ENCODE assay signal across 19 mouse cellular contexts in the genomic region with DNA sequence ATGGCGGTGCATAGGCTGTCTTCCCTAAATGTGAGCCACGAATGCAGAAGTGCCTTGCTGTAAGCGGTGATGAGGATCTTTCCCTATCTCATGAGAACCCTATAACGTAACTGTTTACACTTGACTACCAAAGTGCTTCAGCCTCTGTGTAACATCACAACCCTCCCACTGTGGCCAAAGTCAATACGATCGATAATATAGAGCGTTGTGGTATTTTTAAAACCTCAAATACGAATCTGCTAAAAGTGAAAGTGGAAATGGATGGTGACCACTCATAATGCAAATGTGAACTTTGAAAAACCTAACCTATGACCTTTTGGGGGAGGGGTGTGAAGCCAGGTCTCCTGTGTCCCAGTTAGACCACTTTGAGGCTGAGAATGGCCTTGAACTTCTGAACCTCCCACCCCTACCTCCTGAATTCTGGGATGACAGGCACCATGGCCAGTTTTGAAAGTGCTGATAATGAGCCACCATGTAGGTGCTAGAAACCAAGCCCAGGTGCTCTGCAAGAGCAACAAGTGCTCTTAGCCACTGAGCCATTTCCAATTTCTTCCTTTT.
A peak's percentile ranks its signal among the peaks of the same experiment; 100 is the strongest.
DNase-seq lines count a peak whose midpoint lies in the region; ATAC-seq and TF ChIP-seq lines count a peak whose summit lies in the region.
"Had no signal": no experiment of that assay in that cellular context is flagged by ENCODE, and none has a peak within 500 bp of the region (broad histone marks: within the 10 kb centered on the region; RNA-seq: fewer than 3 reads in every experiment).

No protein-coding gene starts in this region.

- TF ChIP-seq POLR2A in CH12.LX (IDR thresholded peaks at IDR 0.05; ENCODE audit: low read depth, low read length) = no peak

- no peak for ATAC-seq in liver, embryonic 14.5 days (ENCODE audit: insufficient read depth)
- peak; percentile 68 for ATAC-seq in liver, embryonic 15.5 days (ENCODE audit: insufficient read depth)
- ATAC-seq in granulocyte monocyte progenitor cell, adult 5-6 weeks (replicated peaks; ENCODE audit: poor library complexity, severe bottlenecking) = no peak; the same call in 1 of the 2 replicates
- ATAC-seq: forebrain, embryonic 16.5 days; inflammation-experienced regulatory T-cells, adult 6 months had no signal

- no peak overlapping the region for H3K27ac ChIP-seq in liver, embryonic 14.5 days
- H3K27ac ChIP-seq in CH12.LX (ENCODE audit: insufficient read depth, low read depth) = no peak overlapping the region
- H3K27ac ChIP-seq in liver, embryonic 15.5 days (replicated peaks) = 0 out of 2 replicates have a peak overlapping the region, but pooled peaks have one; percentile 9
- H3K27ac ChIP-seq: embryonic facial prominence, embryonic 13.5 days; forebrain, embryonic 12.5 days; heart, embryonic 13.5 days; hindbrain, embryonic 15.5 days had no signal

- DNase-seq in liver, embryonic 14.5 days (ENCODE audit: low read depth in 3 of 3, low spot score in 3 of 3) = peak in 1 of 3 experiments; percentile 7
- no peak for DNase-seq in liver
- DNase-seq in CH12.LX (ENCODE audit: extremely low read depth) = peak; percentile 26
- no peak for DNase-seq in lung, adult 18-20 months
- no peak for DNase-seq in thymus, adult 18-20 months
- DNase-seq: adrenal gland, postnatal 10 days; cerebellum, adult 11-12 months; cerebellum, adult 9-10 months; cerebellum, postnatal 25 days; gastrocnemius, postnatal 14 days; heart, postnatal 36 days had no signal

- no peaks in the 10 kb centered on the region for H3K27me3 ChIP-seq in liver, embryonic 14.5 days (ENCODE audit: control insufficient read depth, insufficient read depth, low read length)
- no peaks in the 10 kb centered on the region for H3K27me3 ChIP-seq in CH12.LX (replicated peaks)
- no peaks in the 10 kb centered on the region for H3K27me3 ChIP-seq in liver, embryonic 15.5 days
- H3K27me3 ChIP-seq: embryonic facial prominence, embryonic 13.5 days; forebrain, embryonic 12.5 days; heart, embryonic 13.5 days; hindbrain, embryonic 15.5 days had no signal

- no peak for TF ChIP-seq EP300 in liver, embryonic 14.5 days (IDR thresholded peaks at IDR 0.05; ENCODE audit: low read depth)
- 0 out of 2 replicates have a peak, but pooled peaks have one; percentile 11 for TF ChIP-seq EP300 in CH12.LX (IDR thresholded peaks at IDR 0.05; ENCODE audit: low read length)

- in situ Hi-C loops in CH12.LX (cut with MboI; ENCODE audit: low pct_ligation_motif_present, low pct_unique_long_range_greater_than_20kb, low sequenced_read_pairs) = no loop called here

- TF ChIP-seq CTCF in liver, embryonic 14.5 days (IDR thresholded peaks at IDR 0.05; ENCODE audit: low read depth) = no peak
- no peak for TF ChIP-seq CTCF in CH12.LX (conservative IDR thresholded peaks at IDR 0.05 in 1 of 2, IDR thresholded peaks at IDR 0.05 in 1 of 2; ENCODE audit: low read depth in 2 of 2, low read length in 2 of 2)

- H3K4me3 ChIP-seq in liver, embryonic 14.5 days (ENCODE audit: insufficient read depth in 1 of 2, low read depth in 2 of 2, low read length in 2 of 2) = no peak overlapping the region; a peak in 1 of 4 replicates
- H3K4me3 ChIP-seq in CH12.LX (replicated peaks in 1 of 3; ENCODE audit: low read depth in 2 of 3, low read length in 2 of 3, poor library complexity in 1 of 3) = peak overlapping the region in 2 of 3 experiments; percentile 17 to 23
- 0 out of 2 replicates have a peak overlapping the region, but pooled peaks have one; percentile 4 for H3K4me3 ChIP-seq in liver, embryonic 15.5 days (replicated peaks)
- H3K4me3 ChIP-seq: embryonic facial prominence, embryonic 13.5 days; forebrain, embryonic 12.5 days; heart, embryonic 13.5 days; hindbrain, embryonic 15.5 days had no signal

- H3K9me3 ChIP-seq in liver, embryonic 14.5 days (ENCODE audit: control insufficient read depth, low read length) = no peaks in the 10 kb centered on the region
- no peaks in the 10 kb centered on the region for H3K9me3 ChIP-seq in CH12.LX (replicated peaks; ENCODE audit: low read length)
- no peaks in the 10 kb centered on the region for H3K9me3 ChIP-seq in liver, embryonic 15.5 days (replicated peaks)
- H3K9me3 ChIP-seq: embryonic facial prominence, embryonic 13.5 days; forebrain, embryonic 12.5 days; heart, embryonic 13.5 days; hindbrain, embryonic 15.5 days had no signal

- 0 out of 2 replicates have a peak overlapping the region, but pooled peaks have one; percentile 1 for H3K4me2 ChIP-seq in liver, embryonic 14.5 days (ENCODE audit: low read depth)
- H3K4me2 ChIP-seq in CH12.LX (ENCODE audit: insufficient read depth, low read depth, poor library complexity, severe bottlenecking) = peak overlapping the region; percentile 43
- peak overlapping the region; percentile 15 for H3K4me2 ChIP-seq in liver, embryonic 15.5 days
- H3K4me2 ChIP-seq: embryonic facial prominence, embryonic 13.5 days; forebrain, embryonic 12.5 days; heart, embryonic 13.5 days; hindbrain, embryonic 15.5 days had no signal

- no peaks in the 10 kb centered on the region for H3K36me3 ChIP-seq in liver, embryonic 14.5 days (replicated peaks; ENCODE audit: control insufficient read depth, insufficient read depth, low read depth)
- no peaks in the 10 kb centered on the region for H3K36me3 ChIP-seq in CH12.LX (replicated peaks in 1 of 2; ENCODE audit: control insufficient read depth in 1 of 2, insufficient read depth in 1 of 2, low read length in 1 of 2)
- no peaks in the 10 kb centered on the region for H3K36me3 ChIP-seq in liver, embryonic 15.5 days (replicated peaks)
- H3K36me3 ChIP-seq: embryonic facial prominence, embryonic 13.5 days; forebrain, embryonic 12.5 days; heart, embryonic 13.5 days; hindbrain, embryonic 15.5 days had no signal

- dilution Hi-C loops in CH12.LX (cut with MboI; ENCODE audit: extremely low pct_ligation_motif_present, extremely low pct_unique_long_range_greater_than_20kb, low sequenced_read_pairs) = no loop called here

- 37% methylated on average over 8 of the region's 8 CpGs for WGBS in liver, embryonic 14.5 days (ENCODE audit: insufficient replicate concordance)
- 41% methylated on average over 8 of the region's 8 CpGs for WGBS in liver, embryonic 15.5 days (ENCODE audit: insufficient replicate concordance)

- H3K79me2 ChIP-seq in CH12.LX (replicated peaks; ENCODE audit: control insufficient read depth, extremely low read depth, insufficient read depth, poor library complexity, severe bottlenecking) = no peaks in the 10 kb centered on the region

- TF ChIP-seq RAD21 in CH12.LX (IDR thresholded peaks at IDR 0.05; ENCODE audit: low read depth, low read length) = no peak

- no peak overlapping the region for H3K9ac ChIP-seq in liver, embryonic 14.5 days (replicated peaks)
- no peak overlapping the region for H3K9ac ChIP-seq in CH12.LX (ENCODE audit: insufficient read depth, low read depth)
- H3K9ac ChIP-seq in liver, embryonic 15.5 days = no peak overlapping the region
- H3K9ac ChIP-seq: embryonic facial prominence, embryonic 13.5 days; forebrain, embryonic 12.5 days; heart, embryonic 13.5 days; hindbrain, embryonic 15.5 days had no signal

- H3K4me1 ChIP-seq in liver, embryonic 14.5 days (replicated peaks; ENCODE audit: control insufficient read depth in 2 of 2, insufficient read depth in 2 of 2, low read length in 1 of 2) = 0 out of 4 replicates have a peak, but pooled peaks cover 0 to 2% of the 10 kb centered on the region in 2 experiments
- peaks cover 2 to 21% of the 10 kb centered on the region in 2 experiments; a peak in 3 of 4 replicates for H3K4me1 ChIP-seq in CH12.LX (ENCODE audit: control insufficient read depth in 1 of 2, insufficient read depth in 2 of 2)
- H3K4me1 ChIP-seq in liver, embryonic 15.5 days (replicated peaks) = 0 out of 2 replicates have a peak, but pooled peaks cover 3% of the 10 kb centered on the region

TF ChIP-seq in CH12.LX, 34 proteins besides CTCF, POLR2A, EP300 and RAD21:
- TF ChIP-seq KAT2A (IDR thresholded peaks at IDR 0.05; ENCODE audit: insufficient replicate concordance, low read length) (no peak), CHD1 (IDR thresholded peaks at IDR 0.05; ENCODE audit: low read depth, low read length) (no peak), SMC3 (IDR thresholded peaks at IDR 0.05; ENCODE audit: low read depth, low read length) (no peak), IRF4 (IDR thresholded peaks at IDR 0.05; ENCODE audit: low read depth, low read length) (0 out of 2 replicates have a peak, but pooled peaks have one; percentile 16), ZMIZ1 (IDR thresholded peaks at IDR 0.05; ENCODE audit: low read depth, low read length) (no peak), POLR2AphosphoS2 (IDR thresholded peaks at IDR 0.05; ENCODE audit: low read depth, low read length) (no peak), GABPA (IDR thresholded peaks at IDR 0.05; ENCODE audit: insufficient replicate concordance, low read depth, low read length) (no peak), SIN3A (IDR thresholded peaks at IDR 0.05; ENCODE audit: low read length) (no peak), USF1 (IDR thresholded peaks at IDR 0.05; ENCODE audit: low read depth, low read length) (no peak), MYC (IDR thresholded peaks at IDR 0.05; ENCODE audit: low read depth, low read length) (no peak), USF2 (conservative IDR thresholded peaks at IDR 0.05; ENCODE audit: low read depth, low read length) (no peak), MAX (IDR thresholded peaks at IDR 0.05; ENCODE audit: low read length) (no peak), CHD2 (IDR thresholded peaks at IDR 0.05; ENCODE audit: low read length) (peak; percentile 52), TCF12 (IDR thresholded peaks at IDR 0.05; ENCODE audit: low read depth, low read length) (no peak), NELFE (IDR thresholded peaks at IDR 0.05; ENCODE audit: low read depth, low read length) (no peak)
TF ChIP-seq in CH12.LX: peak in this region for 2.

Comparison
In these comparisons a context has a peak if more than half of its experiments do, and no peak if none do; other contexts are left out.
1. H3K4me3 ChIP-seq: peak in CH12.LX (2 of 3) and liver, embryonic 15.5 days (single experiment); none in liver, embryonic 14.5 days (0 of 2).
2. Peak in every context shown above with its lines, with median percentiles within 50 percentile points of each other: H3K4me2 ChIP-seq.